Mouse (Mus musculus): Measurements from ENCODE around the gene Ppm1l. TPM values are rescaled to one million over a fixed set of nuclear protein-coding genes. Genes with fewer than 3 reads are reported as not detected.

The Ppm1l gene
- polyA plus RNA-seq, 1 experiment = 1.4 TPM

DNA sequence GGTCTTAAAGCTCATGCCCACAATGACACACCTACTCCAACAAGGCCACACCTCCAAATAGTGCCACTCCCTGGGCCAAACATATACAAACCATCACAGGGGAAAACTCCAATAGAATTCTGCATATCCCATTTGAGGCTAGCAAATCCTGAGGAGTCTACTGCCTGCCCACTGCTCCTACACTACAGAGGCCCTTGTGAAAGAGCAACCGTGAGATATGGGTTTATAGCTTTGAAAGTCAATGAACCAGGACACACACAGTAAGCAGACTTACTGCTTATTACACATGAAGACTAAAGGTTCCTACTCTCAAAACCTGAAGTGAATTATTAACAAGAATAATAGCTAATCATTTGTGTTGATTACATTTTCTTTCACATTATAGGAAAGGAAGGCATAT is 267.1 kb downstream of the Ppm1l start:
- DNase-seq (ENCODE audit: low read depth in 1 of 2, low spot score in 2 of 2) = no peak
- Histone ChIP-seq H3K4me3 (ENCODE audit: extremely low read depth, insufficient read depth, insufficient read length) (no peak overlapping the region), H3K36me3 (ENCODE audit: control insufficient read depth, insufficient read depth, low read length) (no peaks in the 10 kb centered on the region), H3K27ac (ENCODE audit: insufficient read depth, low read length) (no peak overlapping the region), H3K4me1 (ENCODE audit: control insufficient read depth, insufficient read depth, insufficient read length) (no peaks in the 10 kb centered on the region), H3K27me3 (ENCODE audit: control insufficient read depth, insufficient read depth, low read length) (no peaks in the 10 kb centered on the region)
- TF ChIP-seq CTCF (IDR thresholded peaks at IDR 0.05; ENCODE audit: extremely low read depth, insufficient read depth, insufficient read length, insufficient replicate concordance) (no peak), POLR2A (IDR thresholded peaks at IDR 0.05; ENCODE audit: low read depth, low read length) (no peak)
- 88% methylated on average over 1 of the region's 1 CpGs for WGBS

- no peaks in the 10 kb centered on the region for H3K27me3 ChIP-seq (ENCODE audit: control insufficient read depth, insufficient read depth, low read length)
- no peaks in the 10 kb centered on the region for H3K4me1 ChIP-seq (ENCODE audit: control insufficient read depth, insufficient read depth, insufficient read length)
- WGBS = 62% methylated on average over 10 of the region's 10 CpGs
- TF ChIP-seq POLR2A (IDR thresholded peaks at IDR 0.05; ENCODE audit: low read depth, low read length) (no peak), CTCF (IDR thresholded peaks at IDR 0.05; ENCODE audit: extremely low read depth, insufficient read depth, insufficient read length, insufficient replicate concordance) (no peak)
- H3K27ac ChIP-seq (ENCODE audit: insufficient read depth, low read length) = no peak overlapping the region
- no peaks in the 10 kb centered on the region for H3K36me3 ChIP-seq (ENCODE audit: control insufficient read depth, insufficient read depth, low read length)
- no peak overlapping the region for H3K4me3 ChIP-seq (ENCODE audit: extremely low read depth, insufficient read depth, insufficient read length)
- no peak for DNase-seq (ENCODE audit: low read depth in 1 of 2, low spot score in 2 of 2)
Observed at GRCm38 (mm10) chr3:69588101-69588760, 271.6 kb downstream of the Ppm1l start.

- DNase-seq (ENCODE audit: low read depth in 1 of 2, low spot score in 2 of 2) = no peak
- no peak overlapping the region for H3K4me3 ChIP-seq (ENCODE audit: extremely low read depth, insufficient read depth, insufficient read length)
- 93% methylated on average over 8 of the region's 8 CpGs for WGBS
- H3K36me3 ChIP-seq (ENCODE audit: control insufficient read depth, insufficient read depth, low read length) = no peaks in the 10 kb centered on the region
- no peak for TF ChIP-seq CTCF (IDR thresholded peaks at IDR 0.05; ENCODE audit: extremely low read depth, insufficient read depth, insufficient read length, insufficient replicate concordance)
- no peak for TF ChIP-seq POLR2A (IDR thresholded peaks at IDR 0.05; ENCODE audit: low read depth, low read length)
- H3K27me3 ChIP-seq (ENCODE audit: control insufficient read depth, insufficient read depth, low read length) = peaks cover 4% of the 10 kb centered on the region
- H3K27ac ChIP-seq (ENCODE audit: insufficient read depth, low read length) = no peak overlapping the region
- no peaks in the 10 kb centered on the region for H3K4me1 ChIP-seq (ENCODE audit: control insufficient read depth, insufficient read depth, insufficient read length)
Observed at GRCm38 (mm10) chr3:69593426-69593825, 276.8 kb downstream of the Ppm1l start.

DNA sequence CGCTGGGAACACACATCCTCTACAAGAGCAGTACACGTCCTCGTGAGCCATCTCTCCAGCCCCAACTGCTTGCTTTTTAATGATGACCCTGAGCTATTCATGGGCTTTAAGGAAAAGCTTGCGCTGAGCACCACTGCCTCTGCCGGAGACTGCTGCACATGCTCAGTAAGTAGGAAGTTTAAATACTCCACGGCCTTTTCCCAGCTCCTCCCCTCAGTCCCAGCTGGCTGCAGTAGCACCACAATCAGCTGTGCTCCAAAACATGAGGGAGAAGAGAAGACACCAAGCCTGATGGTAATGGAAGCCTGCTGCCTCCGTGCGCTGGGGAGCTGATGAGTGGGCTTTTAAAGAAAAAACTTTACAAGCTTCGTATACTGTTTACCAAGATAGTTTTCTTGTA is 277.4 kb downstream of the Ppm1l start:
- no peak overlapping the region for H3K4me3 ChIP-seq (ENCODE audit: extremely low read depth, insufficient read depth, insufficient read length)
- WGBS = 92% methylated on average over 9 of the region's 9 CpGs
- no peak for DNase-seq (ENCODE audit: low read depth in 1 of 2, low spot score in 2 of 2)
- TF ChIP-seq POLR2A (IDR thresholded peaks at IDR 0.05; ENCODE audit: low read depth, low read length) (no peak), CTCF (IDR thresholded peaks at IDR 0.05; ENCODE audit: extremely low read depth, insufficient read depth, insufficient read length, insufficient replicate concordance) (no peak)
- no peak overlapping the region for H3K27ac ChIP-seq (ENCODE audit: insufficient read depth, low read length)
- no peaks in the 10 kb centered on the region for H3K36me3 ChIP-seq (ENCODE audit: control insufficient read depth, insufficient read depth, low read length)
- peaks cover 3% of the 10 kb centered on the region; the same call in 1 of the 2 replicates for H3K4me1 ChIP-seq (ENCODE audit: control insufficient read depth, insufficient read depth, insufficient read length)
- H3K27me3 ChIP-seq (ENCODE audit: control insufficient read depth, insufficient read depth, low read length) = peaks cover 6% of the 10 kb centered on the region

GRCm38 (mm10) chr3:69596116-69596515 is 279.5 kb downstream of the Ppm1l start:
- Histone ChIP-seq H3K27me3 (ENCODE audit: control insufficient read depth, insufficient read depth, low read length) (peaks cover 6% of the 10 kb centered on the region), H3K27ac (ENCODE audit: insufficient read depth, low read length) (no peak overlapping the region), H3K4me1 (ENCODE audit: control insufficient read depth, insufficient read depth, insufficient read length) (peaks cover 3% of the 10 kb centered on the region; the same call in 1 of the 2 replicates), H3K36me3 (ENCODE audit: control insufficient read depth, insufficient read depth, low read length) (no peaks in the 10 kb centered on the region), H3K4me3 (ENCODE audit: extremely low read depth, insufficient read depth, insufficient read length) (no peak overlapping the region)
- WGBS = 86% methylated on average over 3 of the region's 3 CpGs
- TF ChIP-seq CTCF (IDR thresholded peaks at IDR 0.05; ENCODE audit: extremely low read depth, insufficient read depth, insufficient read length, insufficient replicate concordance) = no peak
- no peak for TF ChIP-seq POLR2A (IDR thresholded peaks at IDR 0.05; ENCODE audit: low read depth, low read length)
- no peak for DNase-seq (ENCODE audit: low read depth in 1 of 2, low spot score in 2 of 2)

GRCm38 (mm10) chr3:69597211-69597610 is 280.6 kb downstream of the Ppm1l start:
- H3K4me1 ChIP-seq (ENCODE audit: control insufficient read depth, insufficient read depth, insufficient read length) = peaks cover 3% of the 10 kb centered on the region; the same call in 1 of the 2 replicates
- no peak for DNase-seq (ENCODE audit: low read depth in 1 of 2, low spot score in 2 of 2)
- H3K27me3 ChIP-seq (ENCODE audit: control insufficient read depth, insufficient read depth, low read length) = peaks cover 6% of the 10 kb centered on the region
- H3K4me3 ChIP-seq (ENCODE audit: extremely low read depth, insufficient read depth, insufficient read length) = no peak overlapping the region
- TF ChIP-seq CTCF (IDR thresholded peaks at IDR 0.05; ENCODE audit: extremely low read depth, insufficient read depth, insufficient read length, insufficient replicate concordance) (no peak), POLR2A (IDR thresholded peaks at IDR 0.05; ENCODE audit: low read depth, low read length) (no peak)
- 88% methylated on average over 6 of the region's 6 CpGs for WGBS
- H3K27ac ChIP-seq (ENCODE audit: insufficient read depth, low read length) = no peak overlapping the region
- H3K36me3 ChIP-seq (ENCODE audit: control insufficient read depth, insufficient read depth, low read length) = no peaks in the 10 kb centered on the region

- no peak overlapping the region for H3K4me3 ChIP-seq (ENCODE audit: extremely low read depth, insufficient read depth, insufficient read length)
- WGBS = 78% methylated on average over 7 of the region's 7 CpGs
- H3K27ac ChIP-seq (ENCODE audit: insufficient read depth, low read length) = no peak overlapping the region
Observed at GRCm38 (mm10) chr3:69597816-69598215, 281.2 kb downstream of the Ppm1l start.

More at GRCm38 (mm10) chr3:69597816-69598215, 281.2 kb downstream of the Ppm1l start:
- peaks cover 6% of the 10 kb centered on the region for H3K27me3 ChIP-seq (ENCODE audit: control insufficient read depth, insufficient read depth, low read length)
- TF ChIP-seq POLR2A (IDR thresholded peaks at IDR 0.05; ENCODE audit: low read depth, low read length) = no peak
- no peak for TF ChIP-seq CTCF (IDR thresholded peaks at IDR 0.05; ENCODE audit: extremely low read depth, insufficient read depth, insufficient read length, insufficient replicate concordance)
- H3K4me1 ChIP-seq (ENCODE audit: control insufficient read depth, insufficient read depth, insufficient read length) = peaks cover 3% of the 10 kb centered on the region; the same call in 1 of the 2 replicates
- H3K36me3 ChIP-seq (ENCODE audit: control insufficient read depth, insufficient read depth, low read length) = no peaks in the 10 kb centered on the region
- no peak for DNase-seq (ENCODE audit: low read depth in 1 of 2, low spot score in 2 of 2)

All from spleen, adult 2 months (tissue).